Mouse (Mus musculus) skeletal muscle tissue, adult 2 months (tissue): ENCODE measurements around the gene Tcte1.

Experiments used
- DNase-seq: peaks from one replicate; pipeline ENCODE4 v3.0.0-alpha.2; 2012; ENCODE audit warnings: low read depth, low spot score

Tcte1 gene

DNA sequence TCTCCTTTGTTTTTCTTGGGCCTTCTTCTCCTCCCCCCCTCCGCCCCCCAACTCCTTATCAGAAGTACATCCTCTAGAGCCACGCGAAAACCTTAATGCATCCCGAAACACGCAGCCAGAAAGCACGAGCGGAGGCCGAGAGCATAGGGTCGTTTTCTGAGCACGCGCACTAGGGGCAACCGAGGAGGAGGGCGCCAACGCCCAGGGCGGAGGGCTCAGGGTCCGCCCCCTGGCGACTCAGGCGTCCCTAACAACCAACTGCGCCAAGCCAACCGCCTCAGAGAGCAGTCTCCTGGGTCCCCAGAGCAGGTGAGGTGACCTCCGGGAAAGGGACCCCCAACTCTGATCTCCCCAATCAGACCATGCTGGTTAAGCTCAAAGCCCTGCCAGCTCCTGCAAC is at the start of gene Tcte1:
TSS of gene Tcte1 (plus strand) at position 172 of the 400 bp plus-strand sequence.
- DNase-seq: no peak

DNA sequence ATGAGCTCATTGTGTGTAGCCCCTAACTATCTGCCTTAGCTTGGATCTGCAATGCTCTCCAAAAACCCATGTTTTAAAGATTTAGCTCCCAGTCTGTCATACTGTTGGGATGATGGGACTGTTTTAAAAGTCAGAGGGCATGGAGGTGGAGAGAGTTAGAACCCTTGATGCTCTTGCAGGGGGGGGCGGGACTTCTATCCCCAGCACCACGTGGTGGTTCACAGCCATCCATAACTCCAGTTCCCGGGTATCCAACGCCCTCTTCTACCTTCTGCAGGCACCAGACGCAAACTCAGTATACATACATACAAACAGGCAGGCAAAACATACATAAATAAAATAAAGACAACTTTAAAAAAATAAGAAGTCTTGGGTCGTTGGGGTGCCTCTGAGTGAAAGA is 49.6 kb upstream of the Tcte1 start:
- DNase-seq: no peak

DNA sequence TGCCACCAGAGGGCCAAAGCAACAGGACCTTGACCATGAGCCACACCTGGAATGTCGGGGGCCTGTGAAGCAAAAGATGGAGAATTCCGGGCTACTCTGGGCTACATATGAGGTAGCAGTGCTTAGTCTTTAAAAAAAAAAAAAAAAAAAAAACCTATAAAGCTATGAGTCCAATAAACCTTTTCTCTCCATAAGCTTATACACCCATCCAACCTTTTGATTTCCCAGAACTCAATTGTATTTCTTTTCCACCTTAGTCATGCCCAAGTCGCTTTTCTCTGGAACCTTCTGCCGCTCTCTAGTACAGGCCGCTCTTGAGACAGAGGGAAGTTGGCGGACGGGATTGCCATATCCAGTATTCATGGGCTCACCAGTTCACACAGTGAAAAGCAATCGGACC is 49.1 kb upstream of the Tcte1 start:
- no peak for DNase-seq

DNA sequence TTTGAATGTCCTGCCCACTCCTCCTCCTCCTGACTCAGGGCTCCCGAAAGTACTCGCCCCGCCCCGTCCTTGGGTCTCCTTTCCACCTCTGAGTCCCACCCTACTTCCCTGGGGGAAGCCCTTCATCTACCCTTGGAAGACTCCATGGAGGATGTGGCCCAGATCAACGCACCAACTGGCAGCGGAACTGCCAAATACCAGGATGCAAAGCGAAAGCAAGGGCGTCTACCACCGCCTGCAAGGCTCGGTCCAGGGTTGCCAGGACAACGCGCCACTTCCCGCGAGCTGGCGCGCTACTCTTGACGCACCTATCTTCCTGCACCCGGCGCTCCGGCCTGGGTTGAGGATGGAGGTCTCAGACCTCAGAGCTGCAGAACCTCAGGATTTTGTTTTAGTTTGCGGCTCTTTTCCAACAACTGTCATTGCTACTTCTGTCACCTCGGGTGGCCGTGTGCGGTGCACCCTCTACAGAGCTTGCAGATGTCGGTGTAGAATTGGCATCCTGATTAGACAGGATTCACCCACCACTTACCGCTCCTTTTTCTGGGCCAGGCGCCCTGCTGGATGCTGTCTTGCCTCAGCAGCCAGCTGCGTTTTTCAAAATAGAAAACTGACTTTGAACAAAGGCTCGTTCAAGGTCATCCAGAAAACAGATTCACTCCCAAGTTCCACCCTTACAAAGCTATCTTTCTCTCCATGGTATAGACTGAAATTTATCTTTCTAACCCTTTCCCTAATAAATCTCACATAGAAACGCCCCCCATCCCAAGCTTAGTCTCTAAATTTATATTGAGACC is 48.4 kb upstream of the Tcte1 start, which contains the start of gene Spats1:
TSS of gene Spats1 (minus strand) at position 747 of the 797 bp plus-strand sequence.
- DNase-seq: peak; percentile 10

DNA sequence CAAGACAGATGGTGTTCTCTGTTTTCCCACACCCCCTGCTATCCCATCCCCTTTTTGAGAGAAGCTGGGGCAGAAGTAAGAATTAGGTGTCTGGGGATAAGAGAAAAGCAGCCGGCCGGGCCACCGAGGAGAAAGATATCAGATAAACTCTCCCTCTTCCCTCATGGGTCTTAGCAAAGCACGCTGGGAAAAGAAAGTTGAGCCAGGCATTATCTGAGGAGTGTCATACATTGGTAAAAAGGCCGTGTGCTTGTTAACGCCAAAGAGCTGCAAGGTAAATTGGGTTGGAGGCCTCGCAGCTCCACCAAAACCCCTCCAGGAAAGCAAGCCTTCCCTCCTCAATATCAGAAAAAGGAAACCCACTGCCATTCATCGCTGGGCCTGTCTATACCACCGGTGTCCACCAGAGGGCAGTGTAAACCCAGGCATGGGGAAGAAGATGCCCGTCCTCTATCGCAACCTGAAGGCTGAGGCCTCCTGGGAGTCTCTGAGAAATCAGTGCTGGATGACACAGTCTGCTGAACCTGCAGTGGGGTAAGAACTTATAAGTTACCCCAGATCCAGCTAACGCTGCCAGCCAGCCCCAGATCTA is 44.9 kb upstream of the Tcte1 start:
- peak; percentile 42 for DNase-seq

DNA sequence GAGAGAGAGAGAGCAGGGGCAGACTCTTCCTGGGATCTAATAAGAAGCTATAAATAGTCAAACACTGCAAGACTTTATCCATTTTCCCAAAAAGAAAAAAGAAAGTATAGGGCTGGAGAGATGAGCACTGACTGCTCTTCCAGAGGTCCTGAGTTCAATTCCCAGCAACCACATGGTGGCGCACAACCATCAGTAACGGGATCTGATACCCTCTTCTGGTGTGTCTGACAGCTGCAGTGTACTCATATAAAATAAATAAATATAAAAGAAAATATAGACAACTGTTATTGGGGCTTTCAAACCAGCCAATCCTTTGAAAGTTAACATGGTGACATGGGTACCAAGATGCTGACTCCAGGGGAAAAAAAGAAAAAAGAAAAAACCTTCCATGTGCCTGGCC is 42.8 kb upstream of the Tcte1 start:
- no peak for DNase-seq

DNA sequence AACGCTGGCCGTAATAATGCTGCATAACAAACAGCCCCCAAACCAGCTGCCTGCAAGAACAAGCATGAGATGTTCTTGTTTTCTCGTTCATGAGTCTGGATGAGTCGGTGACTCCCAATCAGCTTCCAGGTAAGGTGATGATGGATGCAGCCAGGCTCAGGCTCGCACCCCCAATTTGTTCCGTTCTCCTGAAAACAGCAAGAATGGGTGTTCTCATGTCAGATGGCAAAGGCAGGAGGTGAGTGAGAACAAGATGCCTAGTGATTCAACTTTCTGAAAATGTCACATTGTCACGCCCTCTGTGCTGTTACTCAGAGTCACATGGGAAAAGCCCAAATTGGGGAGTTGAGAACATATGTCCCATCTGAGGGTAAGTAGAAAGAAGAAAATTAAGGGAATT is 37.7 kb upstream of the Tcte1 start:
- DNase-seq: no peak

DNA sequence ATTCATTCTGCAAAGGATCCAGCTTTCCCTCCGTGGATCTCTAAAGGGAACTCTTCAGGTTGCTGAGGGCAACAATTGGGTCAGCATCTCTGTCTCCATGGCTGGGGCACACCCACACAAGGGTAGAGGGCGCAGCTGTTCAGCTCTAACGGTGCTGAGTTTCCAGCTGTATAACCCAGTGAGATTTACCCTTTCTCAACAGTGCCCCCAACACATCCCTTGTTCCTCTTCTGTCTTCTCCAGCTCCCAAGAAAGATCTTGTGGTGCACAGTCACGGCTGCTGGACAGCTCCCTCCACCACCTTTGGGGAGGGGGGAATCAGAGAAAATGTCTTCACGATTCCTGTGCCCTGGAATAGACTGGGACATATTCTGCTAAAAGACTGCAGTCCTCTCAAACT is 36.0 kb upstream of the Tcte1 start:
- no peak for DNase-seq

DNA sequence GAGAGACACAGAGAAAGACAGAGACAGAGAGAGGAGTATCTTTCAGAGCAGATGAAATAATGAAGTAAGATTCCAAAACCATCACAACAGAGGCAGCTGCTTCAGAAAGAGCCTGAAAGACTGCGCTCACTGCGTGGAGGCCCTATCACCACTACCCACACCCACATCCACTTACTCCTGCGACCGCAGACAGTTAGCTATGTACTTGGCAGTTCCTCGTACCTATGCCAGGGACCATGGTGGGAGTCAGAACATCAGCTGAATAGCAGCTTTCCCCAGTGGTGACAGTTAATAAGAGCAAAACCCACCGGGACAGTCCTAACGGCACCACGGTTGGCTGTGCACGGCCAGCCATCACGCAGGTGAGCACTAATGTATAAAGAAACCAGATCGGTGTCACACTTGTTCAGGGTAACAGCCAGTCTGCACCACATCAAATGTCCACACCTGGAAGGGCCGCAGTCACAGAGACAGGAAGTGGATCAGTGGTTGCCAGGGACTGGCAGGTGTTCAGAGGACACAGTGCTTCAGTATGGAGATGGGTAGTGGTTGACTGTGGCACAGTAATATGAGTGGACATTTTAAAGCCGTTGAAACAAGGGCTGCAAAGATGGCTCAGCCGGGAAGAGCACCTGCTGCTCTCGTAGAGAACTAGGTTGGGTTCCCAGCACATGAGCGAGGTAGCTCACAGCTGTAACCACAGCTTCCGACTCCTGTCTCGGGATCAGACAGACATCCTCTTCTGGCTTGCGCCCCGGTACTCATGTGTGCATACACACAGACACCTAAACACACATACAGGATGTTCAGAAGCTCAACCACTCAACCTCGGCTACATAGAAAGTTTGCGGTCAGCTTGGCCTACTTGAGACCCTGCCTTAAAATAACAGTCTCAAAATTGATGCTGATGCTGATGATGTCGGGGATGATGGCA is 34.6 kb upstream of the Tcte1 start:
- no peak for DNase-seq

DNA sequence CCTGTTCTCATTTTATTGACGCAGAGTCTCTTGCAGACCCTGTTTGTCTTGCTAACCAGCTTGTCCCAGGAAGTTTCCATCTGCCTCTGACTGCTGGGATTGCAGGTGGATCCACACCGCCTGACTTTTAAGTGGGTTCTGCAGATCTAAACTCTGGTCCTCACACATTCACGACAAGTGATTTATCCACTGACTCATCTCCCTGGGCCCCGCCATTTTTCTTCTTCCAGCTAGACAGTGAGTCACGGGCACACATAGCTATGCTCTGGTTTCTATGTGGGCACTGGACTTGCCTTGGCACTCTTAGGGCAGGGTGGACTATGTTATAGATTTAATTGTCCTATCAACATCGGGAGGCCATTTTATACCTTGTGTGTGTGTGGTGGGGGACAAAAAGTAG is 33.5 kb upstream of the Tcte1 start:
- no peak for DNase-seq

DNA sequence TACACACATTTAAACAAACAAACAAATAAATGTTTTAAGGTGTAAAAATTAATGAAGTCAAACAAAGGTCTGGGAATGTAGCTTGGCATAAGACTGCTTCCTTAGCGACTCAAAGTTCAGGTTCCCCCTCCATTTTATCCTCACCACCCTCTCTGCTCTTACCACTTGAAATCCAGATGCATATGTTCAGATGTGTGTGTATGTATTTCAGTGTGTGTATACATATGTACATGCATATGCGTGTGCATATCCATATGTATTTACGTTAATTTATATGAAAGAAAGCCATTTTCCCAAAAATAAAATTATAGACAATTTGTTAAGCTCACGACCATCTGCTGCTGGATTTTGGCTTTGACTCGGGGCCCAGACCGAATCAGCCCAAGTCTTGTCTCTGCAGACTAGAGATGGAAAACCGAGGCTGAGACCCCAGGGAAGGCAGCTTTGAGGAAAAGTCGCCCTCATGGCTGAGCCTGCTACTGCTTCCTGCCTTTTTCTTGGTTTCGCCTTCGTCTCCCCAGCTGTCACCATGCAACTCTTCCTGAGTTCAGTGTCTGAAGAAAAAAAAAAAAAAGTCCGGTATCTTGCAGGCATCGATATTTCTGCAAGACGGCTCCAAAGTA is 32.6 kb upstream of the Tcte1 start:
- DNase-seq: no peak

DNA sequence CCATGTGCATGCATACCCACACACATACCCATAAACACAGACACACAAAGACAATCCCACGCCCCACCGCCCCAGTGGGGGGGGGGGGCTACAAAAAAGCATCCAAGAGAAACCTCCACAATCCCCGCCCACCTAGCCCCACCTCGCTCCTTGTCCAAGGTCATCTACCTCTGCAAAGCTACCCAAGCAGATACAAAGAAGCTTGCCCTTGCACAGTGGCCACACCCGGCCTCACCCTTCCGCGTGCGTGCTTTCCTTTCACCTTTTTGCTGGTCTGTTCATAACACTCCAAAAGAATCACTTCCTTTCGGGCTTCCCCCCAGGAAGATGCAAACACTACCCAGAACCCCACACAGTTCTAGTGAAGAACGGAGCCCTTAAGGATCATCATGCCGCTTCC is 27.8 kb upstream of the Tcte1 start:
- DNase-seq: no peak

DNA sequence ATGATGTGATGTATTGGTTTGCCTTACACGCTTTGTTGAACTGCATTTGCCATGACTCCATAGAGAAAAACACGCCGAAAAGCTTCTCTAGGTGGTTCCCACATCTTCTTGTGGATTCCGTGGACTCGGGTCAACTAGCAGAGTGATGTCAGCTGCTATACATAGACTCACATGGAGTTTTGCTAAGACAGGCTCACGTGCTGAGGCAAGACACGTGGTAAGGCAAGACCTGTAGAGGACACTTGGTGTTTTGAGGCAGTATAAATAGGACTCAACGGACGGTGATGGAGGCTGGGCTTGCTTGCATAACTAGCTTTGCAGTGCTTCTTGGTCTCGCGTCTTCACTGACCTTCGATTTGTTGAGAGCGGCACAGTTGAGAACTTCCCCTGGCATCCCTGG is 24.8 kb upstream of the Tcte1 start:
- no peak for DNase-seq

DNA sequence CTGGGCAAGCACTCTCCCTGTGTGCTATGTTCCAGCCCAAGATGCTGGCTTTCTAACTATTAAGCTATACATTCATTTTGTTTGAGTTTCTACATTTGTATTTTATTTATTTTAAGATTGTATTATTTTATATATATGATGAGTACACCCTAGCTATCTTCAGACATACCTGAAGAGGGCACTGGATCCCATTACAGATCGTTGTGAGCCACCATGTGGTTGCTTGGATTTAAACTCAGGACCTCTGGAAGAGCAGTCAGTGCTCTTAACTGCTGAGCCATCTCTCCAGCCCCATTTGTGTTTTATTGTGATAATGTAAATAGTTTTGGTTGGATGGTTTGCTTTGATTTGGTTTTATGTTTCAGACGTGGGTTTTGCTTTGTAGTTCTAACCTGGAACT is 23.7 kb upstream of the Tcte1 start:
- no peak for DNase-seq

DNA sequence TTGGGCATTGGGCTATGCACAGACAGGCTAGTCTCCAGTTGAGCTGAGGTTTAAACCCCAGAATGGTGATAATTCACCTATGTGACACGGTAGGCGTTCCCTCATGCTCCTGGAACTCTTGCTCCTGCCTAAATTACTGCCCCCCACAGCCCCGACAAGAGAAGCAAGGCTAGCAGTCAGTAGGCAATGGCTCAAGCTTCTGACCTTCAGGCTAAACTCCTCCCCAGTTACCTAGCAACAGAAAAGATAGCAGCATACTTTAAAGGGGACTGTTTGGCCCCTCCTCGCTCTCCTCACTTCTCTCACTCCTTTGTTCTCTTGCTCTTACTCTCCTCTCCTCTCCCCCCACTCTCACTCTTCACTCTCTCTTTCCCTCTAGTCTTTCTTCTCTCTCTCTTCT is 22.3 kb upstream of the Tcte1 start:
- no peak for DNase-seq

DNA sequence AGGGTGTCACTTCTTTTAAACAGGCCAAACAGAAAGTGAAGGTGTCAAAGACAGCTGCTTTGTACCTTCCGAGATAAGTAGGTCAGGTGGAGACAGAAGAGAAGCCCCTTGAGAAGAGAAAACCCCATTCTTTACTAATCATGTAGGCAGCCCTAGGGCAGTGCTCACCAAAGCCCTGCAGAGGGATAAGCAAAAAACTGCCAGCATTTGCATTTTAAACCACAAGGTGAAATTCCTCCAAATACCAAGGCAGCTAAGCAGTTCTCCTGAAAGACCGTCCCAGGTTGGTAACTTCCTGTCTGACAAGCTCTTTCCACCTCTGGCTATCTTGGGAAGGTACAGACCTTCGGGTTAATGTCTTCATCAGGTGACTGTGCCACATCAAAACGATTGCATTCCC is 20.9 kb upstream of the Tcte1 start:
- DNase-seq: no peak

DNA sequence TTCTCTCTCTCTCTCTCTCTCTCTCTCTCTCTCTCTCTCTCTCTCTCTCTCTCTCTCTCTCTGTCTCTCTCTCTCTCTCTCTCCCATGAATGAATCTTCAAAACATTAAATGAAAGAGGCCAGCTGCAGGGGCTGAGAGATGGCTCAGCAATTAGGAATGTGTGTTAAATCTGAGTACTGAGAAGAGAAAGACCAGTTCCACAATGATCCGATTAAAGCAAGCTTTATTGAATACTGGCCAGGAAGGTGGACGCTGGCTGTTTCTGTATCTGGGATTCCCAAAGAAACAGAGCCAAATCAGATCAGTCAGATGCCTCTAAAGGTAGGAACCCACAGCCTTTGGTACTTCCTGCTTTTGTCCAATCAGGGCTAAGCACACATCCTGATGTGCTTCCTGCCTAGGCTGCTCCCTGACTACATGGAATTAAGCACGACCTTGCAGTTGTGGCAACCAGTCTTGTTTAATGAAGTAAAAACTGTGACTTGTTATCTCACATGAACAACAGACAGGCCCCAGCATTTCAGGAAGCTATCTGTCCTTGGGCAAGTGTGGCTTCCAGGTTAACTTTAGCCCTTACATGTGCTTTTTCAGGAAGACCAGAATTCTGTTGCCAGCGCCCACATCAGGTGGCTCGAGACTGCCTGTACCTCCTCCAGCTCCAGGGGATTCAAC is 19.8 kb upstream of the Tcte1 start:
- DNase-seq: no peak

DNA sequence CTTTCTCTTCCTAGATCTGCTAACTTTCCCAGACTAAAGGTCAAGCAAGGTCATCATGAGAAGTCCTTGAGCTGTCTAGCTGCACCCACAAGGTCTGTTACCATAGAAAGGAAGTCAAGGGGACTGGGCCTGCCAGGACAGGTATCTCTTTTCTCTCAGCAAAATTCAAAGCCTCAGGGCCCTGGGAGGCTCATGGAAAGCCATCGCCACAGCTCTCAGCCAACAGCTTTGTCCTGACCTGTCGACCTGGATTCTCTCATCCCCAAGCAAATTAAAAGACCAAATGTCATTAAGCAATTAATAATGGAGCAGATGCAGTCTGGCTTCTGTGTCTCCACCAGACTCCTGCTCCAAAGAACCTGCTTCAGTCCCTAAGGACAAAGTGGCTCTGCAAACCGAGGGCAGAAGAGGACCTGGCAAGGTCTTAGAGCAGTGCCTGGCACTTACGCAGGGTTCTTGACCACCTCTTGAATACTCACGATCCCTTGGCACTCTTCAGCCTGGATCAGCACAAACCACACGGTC is 17.2 kb upstream of the Tcte1 start:
- DNase-seq: no peak

DNA sequence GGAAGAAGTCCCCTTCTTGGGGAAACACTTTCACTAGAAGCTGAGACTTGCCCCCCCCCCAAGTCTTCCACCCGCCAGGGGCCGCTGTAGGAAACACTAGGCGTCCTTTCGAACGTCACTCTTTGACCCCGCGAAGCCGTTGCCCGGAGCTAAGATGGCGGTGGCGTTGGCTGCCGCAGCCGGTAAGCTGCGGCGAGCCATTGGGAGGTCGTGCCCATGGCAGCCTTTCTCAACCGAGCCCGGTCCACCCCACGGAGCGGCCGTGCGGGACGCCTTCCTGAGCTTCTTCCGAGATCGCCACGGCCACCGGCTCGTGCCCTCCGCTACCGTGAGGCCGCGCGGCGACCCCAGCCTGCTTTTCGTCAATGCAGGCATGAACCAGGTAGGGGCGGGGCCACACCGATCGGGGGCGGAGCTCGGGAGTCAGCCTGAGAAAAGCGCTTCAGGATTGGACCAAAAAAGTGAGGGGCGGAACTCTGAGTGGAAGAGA is 16.5 kb upstream of the Tcte1 start, which contains the start of gene Aars2:
TSS of gene Aars2 (plus strand) at position 142 of the 490 bp plus-strand sequence.
- DNase-seq: peak; percentile 86

DNA sequence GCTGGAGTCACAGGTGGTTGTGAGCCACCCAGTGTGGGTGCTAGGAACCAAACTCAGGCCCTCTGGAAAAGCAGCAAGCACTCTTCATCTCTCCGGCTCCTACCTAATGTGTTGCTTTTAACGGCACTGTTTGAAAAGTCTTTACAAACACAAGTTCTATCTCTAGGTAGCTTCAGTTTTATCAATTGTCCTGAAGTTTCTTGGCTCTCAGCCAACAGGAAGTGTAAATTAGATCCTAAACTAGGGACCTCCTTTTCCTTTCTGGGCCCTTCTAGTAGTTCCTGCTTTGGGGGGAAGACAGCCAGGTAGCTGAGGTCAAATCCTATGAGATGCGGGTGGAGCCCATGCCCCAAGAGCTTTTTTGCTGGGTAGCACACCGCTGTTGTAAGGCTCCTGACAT is 12.4 kb upstream of the Tcte1 start:
- no peak for DNase-seq

DNA sequence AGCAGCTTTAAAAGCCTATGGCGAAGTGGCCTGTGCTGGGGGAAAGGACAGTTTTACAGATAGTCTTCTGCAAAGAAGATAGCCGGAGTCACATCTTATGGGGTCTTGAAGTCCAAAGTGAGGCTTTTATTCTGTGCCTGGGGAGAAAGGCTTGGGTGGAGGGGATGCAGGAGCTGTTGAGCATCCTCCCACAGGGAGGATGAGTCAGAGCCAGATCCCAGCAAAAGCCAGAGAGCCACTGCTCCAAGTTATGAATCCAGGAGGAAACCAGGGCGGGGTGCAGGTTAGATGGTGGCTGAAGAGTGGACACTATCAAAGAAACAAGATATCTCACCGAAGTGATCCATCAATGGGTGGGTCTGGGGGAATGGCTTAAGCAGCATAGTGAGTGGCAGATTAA is 11.5 kb upstream of the Tcte1 start:
- DNase-seq: no peak
